Mouse (Mus musculus) gastrocnemius, postnatal 4 days (tissue): ENCODE measurements around the gene Cobll1. TPM values are rescaled to one million over a fixed set of nuclear protein-coding genes. Genes with fewer than 3 reads are reported as not detected.

Source experiments
- DNase-seq, 2 experiments: peaks; one replicate each; pipeline ENCODE4 v3.0.0; 2021 to 2022; ENCODE audit warnings: low spot score in 2 of 2, mixed read lengths in 2 of 2
- total RNA-seq, 2 experiments: library from RNA; stranded (reverse); gene quantifications; 2 replicates each; pipeline ENCODE4 v1.2.3; 2021

Gene Cobll1
- total RNA-seq, 2 experiments from 2014 or later = 10.4 to 11.7 TPM

DNA sequence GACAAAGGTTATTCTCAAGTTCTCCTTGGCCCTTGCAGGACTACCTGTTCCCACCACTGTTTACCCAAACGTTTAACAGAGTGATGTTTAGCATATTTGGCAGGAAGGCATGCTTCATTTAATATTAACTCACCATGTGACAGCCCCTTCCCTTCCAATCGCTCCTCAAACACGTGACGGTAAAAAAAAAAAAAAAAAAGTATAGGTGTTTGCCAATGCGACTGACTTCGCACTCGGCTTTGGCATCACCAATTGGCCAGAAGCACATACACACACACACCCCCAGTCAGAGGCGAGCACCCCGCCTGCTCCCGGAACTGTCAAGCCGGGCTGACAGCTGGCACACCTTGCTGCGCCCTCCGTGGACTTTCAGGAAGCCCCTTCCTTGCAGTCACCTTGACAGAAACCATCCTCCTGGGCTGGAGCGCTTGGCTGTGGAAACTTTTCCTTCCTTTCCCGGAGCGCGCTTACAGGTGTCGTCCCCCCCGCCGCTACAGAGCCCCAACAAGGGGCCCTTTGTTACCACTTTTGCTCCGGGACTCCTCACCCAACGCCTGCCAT, 1.5 kb downstream of the Cobll1 start:
- peak in 1 of 2 experiments; percentile 30 for DNase-seq

DNA sequence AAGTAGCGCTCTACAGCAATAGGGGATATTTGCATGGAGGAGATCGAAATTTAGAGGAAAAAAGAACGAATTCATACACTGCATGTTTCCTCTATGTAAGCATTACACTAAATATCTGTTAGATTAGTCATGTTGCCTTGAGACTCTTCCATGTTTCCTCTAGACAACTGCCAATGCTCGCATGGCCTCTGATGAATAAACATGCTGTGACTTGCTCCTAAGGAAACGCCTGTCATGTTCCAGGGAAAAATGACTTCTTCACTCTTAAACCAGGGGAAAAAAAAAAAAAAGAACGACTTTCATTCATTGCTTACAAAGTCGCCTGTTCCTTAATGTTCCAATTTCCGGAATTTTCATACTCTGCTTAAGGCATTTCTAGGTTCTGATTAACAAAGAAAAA, 2.1 kb downstream of the Cobll1 start:
- DNase-seq = no peak

DNA sequence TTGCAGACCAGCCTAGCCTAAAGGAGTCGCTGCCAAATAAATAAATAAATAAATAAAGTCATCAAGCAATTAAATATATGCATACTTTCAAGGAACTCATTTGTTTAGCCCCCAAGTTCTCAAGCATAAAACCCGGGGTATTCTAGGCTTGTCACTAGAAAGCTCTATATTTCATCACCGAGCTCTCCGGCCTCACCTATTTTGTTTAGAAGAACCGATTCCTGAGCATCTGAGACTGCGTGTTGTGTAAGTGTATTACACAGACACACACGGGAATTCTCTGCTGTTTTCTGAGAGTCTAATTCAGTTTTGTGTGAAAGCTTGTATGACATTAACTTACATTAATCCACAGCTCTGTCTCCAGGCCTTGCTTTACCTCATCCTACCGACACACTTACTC, 2.6 kb downstream of the Cobll1 start:
- no peak for DNase-seq

DNA sequence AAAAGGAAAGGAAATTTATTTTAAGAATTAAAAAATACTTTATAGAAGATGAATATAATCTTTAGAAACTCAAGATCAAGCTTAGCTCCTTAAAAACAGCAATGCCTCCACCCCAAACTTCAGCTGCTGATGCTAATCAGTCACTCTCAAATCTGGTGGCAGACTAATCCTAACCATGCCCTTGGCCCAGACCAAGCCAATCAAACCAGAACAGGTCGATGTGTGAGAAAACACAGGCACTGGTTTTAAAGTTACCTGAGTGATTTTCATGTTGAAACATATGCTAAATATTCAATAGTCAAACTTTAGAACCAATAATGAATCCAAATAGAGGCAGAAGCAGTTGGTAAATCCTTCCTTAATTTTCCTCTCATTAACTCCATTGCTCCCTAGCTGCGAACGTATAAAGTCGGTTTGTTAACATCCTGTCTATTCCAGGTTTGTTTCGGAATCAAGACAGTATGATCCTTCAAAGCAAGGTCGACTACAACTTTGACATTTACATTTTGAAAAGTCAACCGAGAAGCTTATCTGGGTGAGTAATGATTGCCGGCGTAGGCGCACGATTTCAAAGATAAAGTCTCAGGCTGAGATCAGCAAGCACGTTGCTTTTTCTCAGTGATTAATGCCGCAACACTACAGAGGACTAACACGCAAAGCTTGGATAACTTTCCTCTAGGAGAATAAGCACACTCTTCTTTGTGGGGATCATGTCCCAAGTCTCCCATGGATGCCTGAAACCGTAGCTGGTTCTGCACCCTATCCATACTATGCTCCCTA, 6.3 kb downstream of the Cobll1 start:
- DNase-seq = no peak

DNA sequence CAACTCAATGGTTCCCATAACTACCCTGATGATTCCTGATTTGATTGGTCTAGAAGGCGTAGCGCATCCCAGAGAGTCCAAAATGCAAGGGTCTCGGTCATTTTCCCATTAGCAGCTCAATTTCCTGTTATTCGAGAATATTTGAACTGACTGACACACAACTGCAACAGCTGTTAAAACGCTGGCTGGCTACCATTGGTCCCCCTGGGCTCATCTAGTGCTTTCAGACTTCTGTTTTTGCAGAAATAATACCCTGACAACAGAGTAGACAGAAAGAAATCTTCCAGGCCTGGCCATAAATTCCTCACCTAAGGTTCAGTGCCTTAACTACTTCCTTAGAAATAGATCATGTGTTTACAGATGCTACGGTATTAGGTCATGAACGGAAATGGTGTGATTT, 10.8 kb downstream of the Cobll1 start:
- DNase-seq = peak in 1 of 2 experiments; percentile 18

DNA sequence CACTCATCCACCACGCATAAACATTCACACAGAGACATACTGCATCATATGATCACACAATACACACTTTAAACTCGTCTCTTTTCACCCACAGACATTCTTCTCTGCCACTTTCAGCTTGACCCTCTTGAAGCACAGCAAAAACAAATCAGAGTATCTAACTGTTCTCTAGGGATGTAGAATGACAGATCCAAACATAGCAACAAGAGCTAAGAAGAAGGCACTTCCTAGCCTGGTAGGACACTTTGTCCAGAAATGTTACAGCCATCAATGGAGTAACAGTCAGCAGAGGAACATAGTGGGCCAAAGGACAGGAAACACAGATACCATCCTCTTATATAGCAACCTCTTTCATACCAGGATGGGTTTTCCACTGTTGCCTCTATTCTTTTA, 11.3 kb downstream of the Cobll1 start:
- DNase-seq = no peak

DNA sequence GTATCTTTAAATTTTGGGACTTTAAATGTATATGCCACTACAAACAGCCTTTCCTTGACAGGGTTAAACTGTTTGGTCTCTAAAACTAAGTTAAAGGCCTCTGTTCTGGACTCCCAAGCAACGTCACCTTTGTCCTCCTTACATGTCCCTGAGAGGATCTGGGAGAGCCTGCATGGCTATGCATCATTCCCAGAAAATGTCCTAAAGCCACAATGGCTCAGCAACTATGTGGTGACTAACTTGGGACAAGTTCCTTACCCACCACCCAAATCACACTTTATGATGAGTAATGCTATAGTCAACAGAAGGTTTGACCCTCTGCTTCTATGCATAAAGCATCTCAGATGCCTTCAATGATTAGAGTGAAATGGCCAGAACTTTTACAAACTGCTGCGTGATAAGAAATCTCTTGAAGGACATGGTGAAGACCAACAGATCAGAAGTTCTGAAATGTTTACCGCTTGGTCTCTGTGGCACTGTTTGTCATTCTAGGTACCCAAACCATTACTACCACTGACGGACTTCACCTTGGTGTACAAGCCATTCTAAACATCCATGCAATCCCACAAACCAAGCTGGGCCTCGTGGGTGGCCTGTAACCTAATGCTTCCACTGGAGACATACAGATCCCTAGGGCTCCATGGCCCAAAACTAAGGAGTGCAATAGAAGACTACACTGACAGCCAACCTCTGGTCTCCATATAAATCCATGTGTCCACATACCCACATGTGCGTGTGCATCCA, 11.9 kb downstream of the Cobll1 start:
- DNase-seq = no peak

DNA sequence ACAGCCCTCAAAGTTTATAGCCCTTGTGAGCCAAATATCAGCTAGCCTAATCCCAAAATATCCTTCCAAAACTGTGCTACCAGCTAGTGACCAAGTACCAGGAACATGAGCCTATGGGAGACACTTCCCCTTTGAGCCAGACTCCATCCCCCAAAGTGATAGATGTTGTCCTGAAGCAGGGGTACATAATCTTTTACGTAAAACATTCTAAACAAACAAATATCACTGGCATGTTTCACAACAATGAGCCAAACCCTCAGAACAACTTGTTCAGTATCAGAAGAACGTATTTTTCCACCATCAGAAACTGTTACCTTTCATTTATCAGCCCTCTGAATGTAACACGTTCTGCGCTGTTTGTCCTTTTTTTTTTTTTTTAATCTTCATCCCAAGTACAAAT, 12.7 kb downstream of the Cobll1 start:
- DNase-seq = no peak

DNA sequence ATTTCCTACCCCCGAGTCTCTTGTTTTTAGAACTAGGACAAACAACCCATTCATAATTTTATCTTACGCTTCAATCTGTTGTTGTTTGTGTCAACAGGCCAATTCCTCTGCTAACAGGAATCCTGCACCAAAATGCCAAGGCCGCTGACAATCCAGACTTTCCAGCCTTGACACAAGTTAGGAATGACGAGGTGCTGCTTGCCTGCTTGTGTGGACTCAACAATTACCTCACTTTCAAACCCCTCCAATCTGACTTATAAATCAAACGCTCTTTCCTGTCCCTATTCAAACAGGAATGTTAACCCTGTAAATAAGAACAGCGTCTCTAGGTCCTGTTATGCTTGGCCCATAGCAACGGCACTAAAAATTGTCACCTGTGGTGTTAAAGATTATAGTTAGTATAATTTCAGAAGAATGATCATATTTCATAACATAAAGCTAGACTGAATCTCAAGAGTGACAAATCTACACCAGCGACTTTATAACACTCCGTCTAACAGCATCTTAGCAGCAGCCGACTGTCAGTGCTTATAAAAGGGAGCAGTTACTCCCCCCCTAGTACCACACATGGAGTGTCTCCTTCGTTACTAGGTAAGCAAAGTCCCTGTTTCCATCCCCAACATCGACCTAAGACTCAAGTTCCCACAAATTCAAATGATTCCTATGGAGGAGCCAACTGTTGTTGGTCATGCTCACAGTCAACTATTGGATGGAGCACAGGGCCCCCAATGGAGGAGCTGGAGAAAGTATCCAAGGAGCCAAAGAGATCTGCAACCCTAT, 15.1 kb downstream of the Cobll1 start:
- no peak for DNase-seq

DNA sequence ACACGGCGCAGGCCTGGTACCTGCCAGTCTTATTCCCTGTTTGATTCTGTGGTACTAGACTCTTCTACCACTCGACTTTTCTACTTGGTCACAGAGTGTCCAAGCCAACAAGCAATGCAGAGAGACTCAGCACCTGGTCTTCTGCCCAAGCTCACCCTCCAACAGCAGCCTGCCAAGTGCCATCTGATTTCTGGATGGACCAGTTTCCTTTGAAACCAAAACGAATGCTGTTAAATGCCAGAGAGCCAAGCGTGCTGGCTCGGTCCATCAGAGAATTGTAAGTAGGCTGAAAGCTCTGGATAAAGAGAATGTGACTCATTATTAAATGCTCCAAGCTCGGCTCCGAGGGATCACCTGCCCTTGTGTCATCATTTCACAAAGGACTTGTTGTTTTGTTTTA, 16.2 kb downstream of the Cobll1 start:
- no peak for DNase-seq

DNA sequence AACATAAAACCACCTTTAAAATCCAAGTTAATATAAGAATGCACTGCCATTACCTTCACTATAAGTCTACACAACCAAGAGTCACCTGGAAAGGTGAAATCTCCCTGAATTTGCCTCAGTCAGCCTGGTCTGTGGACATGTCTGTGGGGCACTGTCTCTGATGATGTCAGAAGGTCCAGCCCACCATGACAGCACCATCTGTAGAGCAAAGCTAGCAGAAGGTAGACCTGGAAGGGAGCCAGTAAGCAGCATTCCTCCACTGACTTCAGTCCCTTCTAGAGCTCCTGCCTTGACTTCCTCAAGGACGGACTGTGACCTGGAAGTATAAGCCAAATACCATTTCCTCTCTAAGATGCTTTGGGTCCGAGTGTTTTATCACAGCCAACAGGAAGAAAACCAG, 17.6 kb downstream of the Cobll1 start:
- DNase-seq = no peak

DNA sequence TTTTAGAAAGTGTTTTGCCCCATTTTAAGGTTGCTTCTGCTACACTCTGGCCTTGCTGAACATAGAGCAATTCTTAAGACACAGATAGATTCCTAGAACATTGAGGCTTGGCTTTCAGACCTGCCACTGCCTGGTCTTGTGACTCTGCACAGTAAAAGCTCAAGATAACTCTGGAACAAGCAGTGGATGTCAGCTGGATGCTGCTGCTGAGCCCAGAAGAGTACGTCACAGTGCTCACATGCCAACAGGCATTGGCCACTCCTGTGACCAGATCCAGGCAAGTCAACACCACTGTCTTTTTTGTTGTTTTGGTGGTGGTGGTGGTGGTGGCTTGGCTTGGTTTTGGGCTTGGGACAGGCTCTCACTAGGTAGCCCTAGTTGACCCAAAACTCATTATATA, 18.6 kb downstream of the Cobll1 start:
- DNase-seq = no peak

DNA sequence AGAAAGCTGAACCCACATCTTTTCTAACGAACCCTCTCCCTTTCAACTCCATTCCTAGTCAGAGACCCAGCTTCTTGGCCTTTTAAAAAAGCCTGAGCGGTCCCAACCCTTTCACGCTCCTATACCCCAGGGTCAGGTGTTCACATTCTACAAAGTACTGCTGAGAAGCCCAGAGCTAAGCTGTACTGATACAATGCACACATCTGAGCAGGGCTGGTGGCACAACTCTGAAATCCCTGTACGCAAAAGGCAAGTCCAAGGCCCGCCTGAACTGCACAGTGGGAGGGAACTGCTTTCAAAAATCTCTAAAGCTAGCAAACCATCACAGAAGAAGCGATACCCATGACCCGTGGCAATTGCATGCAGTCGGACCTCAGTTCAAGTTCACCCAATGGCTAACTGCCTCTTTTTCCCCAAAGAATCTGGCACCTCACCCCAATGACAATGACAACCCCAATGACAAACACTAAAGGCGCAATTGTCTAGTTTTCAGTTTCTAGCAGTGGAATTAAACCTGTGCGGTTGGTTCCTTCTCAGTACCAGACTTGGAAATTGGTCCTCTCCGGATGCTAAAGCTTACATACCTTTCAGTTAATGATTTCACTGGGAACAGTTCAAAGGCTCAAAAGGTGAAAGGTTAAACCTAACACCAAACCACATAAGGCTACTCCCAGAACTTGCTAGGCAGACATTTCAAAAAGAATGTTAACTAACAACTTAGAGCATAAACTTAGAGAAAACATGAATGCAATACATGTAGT, 19.6 kb downstream of the Cobll1 start:
- DNase-seq = no peak

DNA sequence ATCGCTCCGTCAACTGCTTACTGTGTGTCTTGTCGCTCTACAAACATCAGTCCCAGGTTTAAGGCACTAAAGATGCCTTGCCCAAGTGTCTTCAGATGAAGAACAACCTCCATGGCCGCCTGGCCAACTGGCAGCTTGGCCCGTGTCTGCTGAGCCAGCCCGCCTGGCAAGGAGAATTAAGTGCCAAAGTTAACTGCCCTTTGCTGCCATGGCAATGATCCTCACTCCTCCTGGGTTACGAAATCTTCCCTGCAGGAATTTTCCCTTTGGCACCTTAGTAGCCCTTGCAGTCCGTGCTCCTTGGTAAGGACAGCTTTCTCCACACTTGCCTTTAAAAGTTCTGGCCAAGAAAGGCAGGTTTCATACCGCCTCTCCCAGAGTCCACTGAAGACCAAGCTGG, 20.9 kb downstream of the Cobll1 start:
- DNase-seq = no peak

DNA sequence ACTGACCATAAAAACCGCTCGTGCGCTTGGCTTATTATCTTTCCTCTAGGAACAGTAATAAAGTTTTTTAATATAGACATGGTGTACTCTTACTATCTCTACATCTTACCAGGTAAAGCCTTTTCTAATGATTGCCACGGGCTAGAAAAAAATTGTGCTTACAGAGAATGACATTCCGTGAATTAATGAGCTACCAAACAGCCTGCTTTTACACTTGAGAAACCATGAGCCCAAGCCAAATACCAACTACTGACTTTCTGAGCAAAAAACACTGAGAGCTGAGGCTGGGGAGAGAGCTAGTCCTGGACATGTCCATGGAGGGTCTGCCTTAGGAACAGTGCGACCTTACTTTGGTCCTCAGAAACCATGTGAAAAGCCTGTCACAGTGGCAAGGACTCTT, 21.5 kb downstream of the Cobll1 start:
- no peak for DNase-seq

DNA sequence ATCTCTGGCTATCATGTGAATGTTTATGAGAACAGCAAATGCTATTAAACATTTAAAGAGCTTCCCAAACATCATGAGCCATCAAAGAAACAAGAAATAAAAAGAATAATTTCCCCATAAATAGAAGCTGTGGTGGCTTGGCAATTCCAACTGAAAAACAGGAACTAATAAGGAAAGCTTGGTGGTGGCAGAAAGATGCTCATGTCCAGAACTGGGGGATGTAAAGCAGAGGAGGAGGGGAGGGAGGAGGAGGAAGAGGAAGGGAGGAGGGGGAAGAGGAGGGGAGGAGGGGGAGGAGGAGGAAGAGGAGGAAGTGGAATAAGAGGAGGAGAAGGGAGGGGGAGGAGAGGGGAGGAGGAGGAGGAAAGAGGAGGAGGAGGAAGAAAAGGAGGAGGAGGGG, 23.0 kb downstream of the Cobll1 start:
- no peak for DNase-seq

DNA sequence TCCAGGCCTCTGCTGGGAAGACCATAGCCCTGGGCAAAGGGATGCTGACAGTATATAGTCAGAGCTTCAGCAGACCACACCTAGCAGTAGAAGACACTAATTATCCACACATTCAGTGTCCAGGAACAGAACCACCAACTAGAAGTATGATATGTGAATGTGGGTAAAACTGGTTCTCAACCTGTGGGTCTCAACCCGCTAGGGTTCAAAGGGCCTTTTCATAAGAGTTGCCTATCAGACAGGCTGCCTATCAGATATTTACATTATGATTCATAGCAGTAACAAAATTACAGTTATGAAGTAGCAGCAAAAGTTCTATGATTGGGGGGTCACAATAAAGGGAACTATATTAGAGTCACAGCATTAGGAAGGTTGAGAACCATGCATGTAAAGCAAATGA, 24.6 kb downstream of the Cobll1 start:
- DNase-seq = no peak

DNA sequence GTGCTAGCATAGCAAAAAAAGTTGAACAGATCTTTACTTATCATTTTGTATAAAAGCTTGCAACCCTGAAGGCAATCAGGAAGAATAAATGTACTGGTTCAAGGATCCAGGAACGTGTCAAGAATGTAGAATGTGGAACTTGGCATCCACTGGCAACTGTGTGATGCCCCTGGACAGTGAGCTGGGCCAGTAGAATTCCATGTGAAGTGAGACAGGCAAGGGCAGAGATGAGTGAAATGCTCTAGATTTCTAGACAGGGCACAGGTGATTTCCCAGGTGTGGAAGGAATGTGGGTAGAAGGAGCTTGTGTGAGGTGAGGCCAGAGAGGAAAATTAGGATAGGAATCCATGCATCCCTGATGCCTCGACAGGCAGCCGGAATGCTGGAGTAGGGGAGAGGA, 25.5 kb downstream of the Cobll1 start:
- DNase-seq = no peak

DNA sequence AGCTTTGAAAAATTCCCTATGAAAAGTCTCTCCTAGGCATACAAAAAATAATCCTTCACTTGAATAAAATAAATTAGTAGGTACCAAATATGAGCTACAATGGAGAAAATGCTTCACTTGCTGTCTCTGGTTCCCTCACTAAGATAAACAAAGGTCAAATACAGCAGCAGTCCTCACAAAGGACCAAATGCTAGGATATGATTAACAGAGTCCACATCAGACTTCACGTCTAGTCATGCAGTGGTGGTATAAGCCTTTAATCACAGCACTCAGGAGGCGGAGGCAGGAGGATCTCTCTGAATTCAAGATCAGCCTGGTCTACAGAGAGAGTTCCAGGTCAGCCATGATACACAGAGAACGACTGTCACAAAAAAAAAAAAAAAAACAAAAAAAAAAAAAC, 27.6 kb downstream of the Cobll1 start:
- DNase-seq = no peak

DNA sequence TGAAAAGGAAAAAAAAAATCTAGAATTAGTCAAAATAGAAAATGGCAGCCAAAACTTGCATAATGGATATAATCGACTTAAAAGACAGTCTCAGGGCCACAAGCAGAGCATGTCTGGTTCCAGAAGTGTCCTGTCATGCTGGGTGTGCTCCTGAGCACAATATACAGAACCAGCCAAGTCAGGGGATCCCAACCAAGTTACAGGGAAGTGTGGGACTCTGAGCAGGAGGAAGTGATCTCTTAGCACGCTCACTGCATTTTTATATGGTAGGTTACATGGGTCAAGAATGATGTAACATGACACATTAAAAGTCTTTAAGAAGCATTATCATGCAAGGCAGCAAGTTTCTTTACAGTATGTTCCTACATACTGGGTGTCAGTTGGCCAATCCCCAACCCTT, 31.5 kb downstream of the Cobll1 start:
- DNase-seq = no peak

DNA sequence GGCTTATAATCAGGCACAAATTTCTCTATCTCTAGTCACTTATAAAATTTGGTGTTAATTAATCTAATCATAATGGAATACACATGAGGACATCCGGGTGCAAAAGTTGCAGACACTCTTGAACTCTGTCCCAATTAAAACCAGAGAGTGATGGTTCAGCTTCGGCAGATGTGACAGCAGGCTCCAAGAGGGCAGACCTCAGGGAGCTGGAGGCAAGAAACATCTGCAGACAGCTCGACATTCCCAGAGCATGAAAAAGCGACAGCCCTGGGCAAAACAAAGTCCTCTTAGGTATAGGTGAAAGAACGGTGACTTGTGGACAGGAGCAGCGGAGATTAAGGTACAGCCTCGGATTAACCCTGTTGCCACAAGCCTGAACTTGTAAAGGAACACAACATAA, 35.5 kb downstream of the Cobll1 start:
- no peak for DNase-seq
